Mouse (Mus musculus) left cerebral cortex, postnatal 4 days (tissue): Measurements from ENCODE around the gene Vac14. TPM values are rescaled to one million over a fixed set of nuclear protein-coding genes. Genes with fewer than 3 reads are reported as not detected.
A peak's percentile ranks its signal among the peaks of the same experiment; 100 is the strongest.

Experiments used
- DNase-seq: peaks from one replicate; pipeline ENCODE4 v3.0.0-alpha.2; 2022
- intact Hi-C: fragments of 180-260 bp; cut with DNase I; formaldehyde crosslinking; loops from one replicate; pipeline ENCODE4 v1.15.1; 2025
- total RNA-seq, 2 experiments: library from RNA; stranded (reverse); gene quantifications; 2 replicates each; pipeline ENCODE4 v1.2.3; 2021

Gene Vac14
- total RNA-seq = 10 to 100 TPM; 47.3 to 49.0 TPM

- intact Hi-C loops = loop anchor here (10.0 kb wide), 1 partner anchor 454 kb away; the partner anchor contains the start of gene Calb2
- peak; percentile 99 for DNase-seq
These were observed at the start of gene Vac14 for GRCm38 (mm10) chr8:110618391-110619207. TSS of gene Vac14 (plus strand) at chr8:110618585.

- intact Hi-C loops = no loop called here
These were observed 25.7 kb upstream of the Vac14 start for GRCm38 (mm10) chr8:110592641-110593040.

GRCm38 (mm10) chr8:110594164-110594563 is 24.2 kb upstream of the Vac14 start:
- intact Hi-C loops = no loop called here
- DNase-seq = no peak

More at GRCm38 (mm10) chr8:110592641-110593040, 25.7 kb upstream of the Vac14 start:
- DNase-seq = no peak

- peak; percentile 37 for DNase-seq
- intact Hi-C loops = no loop called here
These were observed 13.8 kb upstream of the Vac14 start for GRCm38 (mm10) chr8:110604556-110604955.

GRCm38 (mm10) chr8:110605401-110606015 is 12.9 kb upstream of the Vac14 start:
- no peak for DNase-seq
- intact Hi-C loops = no loop called here

- DNase-seq = no peak
- intact Hi-C loops = loop anchor here (10.0 kb wide), 1 partner anchor 451 kb away; the partner anchor contains the start of gene Calb2
These were observed 2.7 kb upstream of the Vac14 start for GRCm38 (mm10) chr8:110615730-110616129.

GRCm38 (mm10) chr8:110617801-110618358 is 505 bp upstream of the Vac14 start:
- peak; percentile 34 for DNase-seq
- intact Hi-C loops = loop anchor here (10.0 kb wide), 1 partner anchor 453 kb away; the partner anchor contains the start of gene Calb2

- no peak for DNase-seq
- intact Hi-C loops = loop anchor here (10.0 kb wide), 1 partner anchor 454 kb away; the partner anchor contains the start of gene Calb2
These were observed 806 bp downstream of the Vac14 start for GRCm38 (mm10) chr8:110619208-110619574.

GRCm38 (mm10) chr8:110619919-110620318 is 1.5 kb downstream of the Vac14 start:
- DNase-seq = no peak
- intact Hi-C loops = loop anchor here (10.0 kb wide), 1 partner anchor 455 kb away; the partner anchor contains the start of gene Calb2

GRCm38 (mm10) chr8:110626431-110626830 is 8.0 kb downstream of the Vac14 start:
- intact Hi-C loops = no loop called here
- DNase-seq = no peak

GRCm38 (mm10) chr8:110629245-110630063 is 11.1 kb downstream of the Vac14 start:
- DNase-seq = peak; percentile 64
- intact Hi-C loops = no loop called here

- intact Hi-C loops = no loop called here
- DNase-seq = no peak
These were observed 11.7 kb downstream of the Vac14 start for GRCm38 (mm10) chr8:110630079-110630478.

GRCm38 (mm10) chr8:110630571-110631071 is 12.2 kb downstream of the Vac14 start:
- intact Hi-C loops = no loop called here
- peak; percentile 58 for DNase-seq

GRCm38 (mm10) chr8:110631201-110631600 is 12.8 kb downstream of the Vac14 start:
- no peak for DNase-seq
- intact Hi-C loops = no loop called here

GRCm38 (mm10) chr8:110633814-110634213 is 15.4 kb downstream of the Vac14 start:
- intact Hi-C loops = no loop called here

GRCm38 (mm10) chr8:110636182-110636581 is 17.8 kb downstream of the Vac14 start:
- intact Hi-C loops = no loop called here
- DNase-seq = no peak

More at GRCm38 (mm10) chr8:110633814-110634213, 15.4 kb downstream of the Vac14 start:
- no peak for DNase-seq

- DNase-seq = no peak
- intact Hi-C loops = loop anchor here (10.0 kb wide), 1 partner anchor 172 kb away; no protein-coding TSS in a partner anchor
These were observed 23.9 kb downstream of the Vac14 start for GRCm38 (mm10) chr8:110642331-110642730.

- intact Hi-C loops = loop anchor here (10.0 kb wide), 1 partner anchor 172 kb away; no protein-coding TSS in a partner anchor
- DNase-seq = no peak
These were observed 24.8 kb downstream of the Vac14 start for GRCm38 (mm10) chr8:110643177-110643576.

GRCm38 (mm10) chr8:110644422-110644821 is 26.0 kb downstream of the Vac14 start:
- no peak for DNase-seq
- intact Hi-C loops = loop anchor here (10.0 kb wide), 1 partner anchor 170 kb away; no protein-coding TSS in a partner anchor

- no peak for DNase-seq
- intact Hi-C loops = loop anchor here (10.0 kb wide), 1 partner anchor 170 kb away; no protein-coding TSS in a partner anchor
These were observed 26.5 kb downstream of the Vac14 start for GRCm38 (mm10) chr8:110644901-110645300.
